Mouse (Mus musculus) liver, adult 2 months (tissue): ENCODE measurements at regions not wholly inside any gene's neighbourhood (a gene's known extent, or its start where the extent isn't known, plus 50 kb on each side); places are given as distances from the start of the nearest gene placed in this dataset.

Source experiments
- CTCF ChIP-seq: fragments of 200-500 bp; IDR thresholded peaks from 2 replicates; pipeline ENCODE4 v1.5.1; 2011; ENCODE audit warnings: low read depth, low read length, control low read depth
- POLR2A ChIP-seq: fragments of 200-500 bp; IDR thresholded peaks from 2 replicates; pipeline ENCODE4 v1.6.1; 2011; ENCODE audit warnings: low read length, control low read depth; ENCODE audit not compliant: insufficient read depth; ENCODE audit errors: extremely low read depth

DNA sequence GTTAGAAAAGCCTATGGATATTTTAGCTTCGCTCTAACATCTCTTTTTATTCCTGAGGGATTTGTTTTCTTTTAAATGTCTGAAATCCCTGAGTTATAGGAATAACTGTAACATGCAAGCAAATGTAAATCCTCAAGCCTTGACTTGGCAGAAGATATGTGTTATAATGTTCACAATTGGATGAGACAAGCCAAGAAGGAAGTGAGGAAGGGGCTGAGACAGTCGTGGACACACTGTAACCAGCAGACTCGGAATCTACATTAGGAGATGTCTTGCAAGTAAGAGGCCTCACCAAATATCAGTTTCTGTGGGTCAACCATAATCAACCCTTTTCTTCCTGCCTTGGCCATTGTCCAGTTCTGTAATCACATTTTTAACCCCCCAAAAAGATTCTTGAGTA is 366.6 kb upstream of the Kif18a start:
- no peak for TF ChIP-seq POLR2A
- no peak for TF ChIP-seq CTCF
